Mouse (Mus musculus): Measurements from ENCODE around the gene Krt79. TPM values are rescaled to one million over a fixed set of nuclear protein-coding genes. Genes with fewer than 3 reads are reported as not detected.

Krt79 gene
- not detected in 2 replicates for polyA plus RNA-seq (2011; ENCODE audit: insufficient read length, low read depth, missing spikeins)

DNA sequence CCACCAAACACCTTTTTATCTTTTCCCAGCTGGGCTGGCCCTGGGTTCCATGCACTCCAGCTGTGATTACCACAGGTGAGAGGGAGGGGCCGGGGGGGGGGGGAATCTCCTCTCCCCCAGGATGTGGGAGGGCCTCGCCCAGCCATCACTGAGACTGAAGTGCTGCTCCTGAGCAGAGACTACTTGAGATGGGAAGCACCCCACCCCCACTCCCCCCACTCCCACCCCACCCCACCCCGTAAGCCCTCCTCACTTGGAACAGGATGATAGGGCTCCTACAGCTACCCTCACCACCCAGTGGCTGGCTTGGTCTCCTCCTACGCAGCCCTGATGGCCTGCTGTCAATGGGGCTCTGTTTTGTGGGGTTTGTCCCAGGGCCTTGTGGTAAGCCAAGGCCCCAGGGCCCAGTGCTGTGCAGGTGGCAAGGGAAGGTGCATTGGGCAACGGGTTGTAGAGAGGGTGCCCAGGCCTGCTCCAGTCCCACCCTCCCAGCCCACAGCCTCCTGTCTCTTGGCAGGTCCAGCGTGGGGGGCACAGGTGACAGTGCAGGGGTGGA, at the start of gene Krt79:
Krt79 (minus strand) TSS at position 51 of the 556 bp plus-strand sequence.
- H3K4me3 ChIP-seq (ENCODE audit: insufficient read depth, low read length), result no peak within 1 kb of the TSS
- TF ChIP-seq CTCF (IDR thresholded peaks at IDR 0.05; ENCODE audit: borderline replicate concordance, insufficient read depth, low read length), result no peak
- TF ChIP-seq POLR2A (IDR thresholded peaks at IDR 0.05; ENCODE audit: low read depth, low read length), result no peak
- H3K4me1 ChIP-seq (ENCODE audit: control insufficient read depth, insufficient read depth, low read length), result peaks cover 10% of the 10 kb centered on the region
- no peak within 1 kb of the TSS for H3K27ac ChIP-seq (ENCODE audit: insufficient read depth, low read length)

DNA sequence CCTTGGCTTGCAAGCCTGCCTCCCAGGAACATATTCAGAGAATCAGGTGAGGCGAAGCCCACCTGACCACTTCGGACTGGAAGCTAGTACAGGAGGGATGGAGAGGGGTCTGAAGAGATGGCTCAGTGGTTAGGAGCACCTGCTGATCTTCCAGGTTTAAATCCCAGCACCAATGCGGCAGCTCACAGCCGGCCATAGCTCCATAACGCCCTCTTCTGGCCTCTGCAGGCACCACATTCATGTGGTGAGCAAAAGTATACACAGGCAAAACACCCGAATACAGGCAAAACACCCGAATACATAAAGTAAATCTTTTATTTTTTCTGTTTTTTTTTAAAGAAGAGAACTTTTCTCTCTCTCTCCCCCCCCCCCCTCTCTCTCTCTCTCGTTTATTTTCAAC, 48.6 kb upstream of the Krt79 start:
- no peak overlapping the region for H3K4me3 ChIP-seq (ENCODE audit: insufficient read depth, low read length)
- no peak overlapping the region for H3K27ac ChIP-seq (ENCODE audit: insufficient read depth, low read length)
- no peak for TF ChIP-seq POLR2A (IDR thresholded peaks at IDR 0.05; ENCODE audit: low read depth, low read length)
- TF ChIP-seq CTCF (IDR thresholded peaks at IDR 0.05; ENCODE audit: borderline replicate concordance, insufficient read depth, low read length), result no peak
- H3K4me1 ChIP-seq (ENCODE audit: control insufficient read depth, insufficient read depth, low read length), result no peaks in the 10 kb centered on the region

DNA sequence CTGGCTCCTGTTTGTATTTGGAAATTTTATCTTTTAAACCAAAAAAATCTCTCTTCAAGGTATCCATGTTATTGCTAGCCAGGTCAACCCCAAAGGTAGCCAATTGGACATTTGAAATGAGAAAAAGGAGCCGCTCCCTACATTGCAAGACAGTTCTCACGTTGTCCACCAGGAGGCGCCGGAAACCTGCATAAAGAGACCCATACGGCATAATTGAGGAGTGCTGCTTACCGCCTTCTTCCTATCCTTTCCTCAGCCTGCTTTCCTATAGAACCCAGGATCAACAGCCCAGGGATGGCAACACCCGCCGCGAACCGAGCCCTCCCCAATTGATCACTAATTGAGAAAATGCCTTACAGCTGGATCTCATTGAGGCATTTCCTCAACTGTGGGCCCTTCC, 48.0 kb upstream of the Krt79 start:
- TF ChIP-seq POLR2A (IDR thresholded peaks at IDR 0.05; ENCODE audit: low read depth, low read length), result no peak
- peak; percentile 72 for TF ChIP-seq CTCF (IDR thresholded peaks at IDR 0.05; ENCODE audit: borderline replicate concordance, insufficient read depth, low read length)
- no peak overlapping the region for H3K4me3 ChIP-seq (ENCODE audit: insufficient read depth, low read length)
- H3K27ac ChIP-seq (ENCODE audit: insufficient read depth, low read length), result no peak overlapping the region
- H3K4me1 ChIP-seq (ENCODE audit: control insufficient read depth, insufficient read depth, low read length), result no peaks in the 10 kb centered on the region

DNA sequence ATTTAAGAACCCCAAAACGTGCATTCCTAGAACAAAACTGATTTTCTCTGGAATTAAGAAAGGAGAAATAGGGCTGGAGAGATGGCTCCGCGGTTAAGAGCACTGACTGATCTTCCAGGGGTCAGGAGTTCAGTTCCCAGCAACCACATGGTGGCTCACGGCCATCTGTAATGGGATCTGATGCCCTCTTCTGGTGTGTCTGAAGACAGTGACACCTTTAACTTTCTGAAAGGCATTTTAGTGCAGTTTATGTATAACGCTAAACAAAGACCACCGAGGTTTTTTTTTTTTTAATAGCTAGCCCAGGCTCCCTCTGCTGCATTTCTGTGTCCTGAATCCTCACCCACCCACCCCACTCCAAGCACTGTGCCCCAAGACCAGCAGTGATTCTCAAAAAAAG, 44.6 kb upstream of the Krt79 start:
- Histone ChIP-seq H3K4me3 (ENCODE audit: insufficient read depth, low read length) (no peak overlapping the region), H3K4me1 (ENCODE audit: control insufficient read depth, insufficient read depth, low read length) (no peaks in the 10 kb centered on the region), H3K27ac (ENCODE audit: insufficient read depth, low read length) (no peak overlapping the region)
- TF ChIP-seq POLR2A (IDR thresholded peaks at IDR 0.05; ENCODE audit: low read depth, low read length) (no peak), CTCF (IDR thresholded peaks at IDR 0.05; ENCODE audit: borderline replicate concordance, insufficient read depth, low read length) (no peak)

DNA sequence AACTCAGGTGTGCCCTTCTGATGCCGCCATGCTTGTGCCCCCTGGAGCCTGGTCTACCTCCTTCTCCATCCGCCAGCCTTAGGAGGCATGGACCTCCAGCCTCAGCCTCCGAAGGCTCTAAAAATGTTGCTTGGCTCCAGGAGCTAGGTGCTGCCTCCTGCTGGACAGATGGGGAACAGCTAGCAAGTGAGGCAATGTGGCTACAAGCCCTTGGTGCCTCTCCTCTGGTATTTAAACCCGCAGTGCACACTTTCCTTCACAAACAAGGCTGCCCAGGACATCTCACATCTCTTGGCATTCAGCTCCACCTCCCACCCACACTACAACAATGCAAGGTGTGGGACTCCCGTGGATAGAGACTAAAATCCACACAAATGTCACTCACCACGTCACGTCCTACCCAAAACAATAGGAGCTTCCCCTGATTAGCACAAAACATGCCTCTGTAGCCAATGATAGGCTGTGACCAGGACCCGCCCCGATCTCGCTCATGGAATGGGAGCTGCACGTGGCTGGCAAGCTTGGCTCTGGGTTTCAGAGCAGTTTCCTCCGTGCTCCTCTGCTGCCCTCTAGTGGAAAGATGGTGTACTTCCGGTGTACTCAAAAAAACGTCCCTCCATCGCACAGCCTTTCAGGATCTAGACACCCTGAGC, 44.0 kb upstream of the Krt79 start:
- Histone ChIP-seq H3K27ac (ENCODE audit: insufficient read depth, low read length) (no peak overlapping the region), H3K4me1 (ENCODE audit: control insufficient read depth, insufficient read depth, low read length) (no peaks in the 10 kb centered on the region), H3K4me3 (ENCODE audit: insufficient read depth, low read length) (peak overlapping the region; percentile 22)
- TF ChIP-seq CTCF (IDR thresholded peaks at IDR 0.05; ENCODE audit: borderline replicate concordance, insufficient read depth, low read length), result peak; percentile 98
- TF ChIP-seq POLR2A (IDR thresholded peaks at IDR 0.05; ENCODE audit: low read depth, low read length), result no peak

DNA sequence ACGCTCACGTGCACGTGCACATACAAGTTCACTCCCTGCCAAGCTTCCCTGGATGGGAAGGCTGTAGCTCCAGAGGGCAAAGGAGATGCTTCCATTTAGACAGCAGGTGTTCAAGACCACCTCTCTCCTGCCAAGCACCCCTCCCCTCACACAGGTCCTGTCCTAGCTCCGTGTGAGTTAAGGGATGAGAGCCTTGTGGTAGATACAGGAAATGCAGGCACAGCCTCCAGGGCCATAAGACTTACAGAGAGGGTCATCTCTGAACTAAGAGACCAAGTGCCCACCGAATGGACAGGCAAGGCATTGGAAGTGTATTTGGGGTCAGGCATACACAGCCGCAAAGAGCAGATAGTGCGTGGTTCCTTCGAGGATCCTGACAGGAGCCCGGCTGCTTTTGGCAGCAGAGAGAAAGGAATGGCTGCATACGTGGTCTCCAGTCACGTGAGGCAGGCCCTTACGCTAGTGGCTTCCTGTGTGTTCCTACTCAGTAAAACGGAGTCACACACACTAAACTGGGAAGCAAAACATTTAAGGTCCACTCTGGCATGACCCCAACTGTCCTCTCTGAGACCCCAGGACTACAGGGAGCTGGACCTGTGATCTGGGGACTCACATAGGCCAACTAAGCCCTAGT, 43.3 kb upstream of the Krt79 start:
- Histone ChIP-seq H3K27ac (ENCODE audit: insufficient read depth, low read length) (no peak overlapping the region), H3K4me1 (ENCODE audit: control insufficient read depth, insufficient read depth, low read length) (no peaks in the 10 kb centered on the region), H3K4me3 (ENCODE audit: insufficient read depth, low read length) (no peak overlapping the region)
- TF ChIP-seq CTCF (IDR thresholded peaks at IDR 0.05; ENCODE audit: borderline replicate concordance, insufficient read depth, low read length) (no peak), POLR2A (IDR thresholded peaks at IDR 0.05; ENCODE audit: low read depth, low read length) (no peak)

DNA sequence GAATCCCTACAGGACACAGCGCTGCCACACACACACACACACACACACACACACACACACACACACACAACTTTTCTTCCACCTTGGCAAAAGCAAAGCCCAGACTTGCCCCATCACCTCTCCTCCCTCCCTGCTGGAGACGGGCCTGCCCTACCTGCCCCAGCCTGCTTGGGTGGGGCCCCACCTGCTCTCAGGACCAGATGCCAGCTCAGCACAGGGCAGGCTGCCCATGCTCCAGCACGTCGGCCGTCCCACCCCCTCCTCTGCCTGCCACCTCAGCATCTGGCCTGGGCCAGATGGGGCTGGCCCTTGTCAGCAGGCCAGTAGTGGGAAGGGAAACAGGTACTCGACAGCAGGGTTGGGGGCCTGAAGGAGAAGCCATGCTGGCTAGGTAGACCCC, 40.7 kb upstream of the Krt79 start:
- no peak overlapping the region for H3K27ac ChIP-seq (ENCODE audit: insufficient read depth, low read length)
- TF ChIP-seq CTCF (IDR thresholded peaks at IDR 0.05; ENCODE audit: borderline replicate concordance, insufficient read depth, low read length) (no peak), POLR2A (IDR thresholded peaks at IDR 0.05; ENCODE audit: low read depth, low read length) (no peak)
- peaks cover 19% of the 10 kb centered on the region for H3K4me1 ChIP-seq (ENCODE audit: control insufficient read depth, insufficient read depth, low read length)
- no peak overlapping the region for H3K4me3 ChIP-seq (ENCODE audit: insufficient read depth, low read length)

DNA sequence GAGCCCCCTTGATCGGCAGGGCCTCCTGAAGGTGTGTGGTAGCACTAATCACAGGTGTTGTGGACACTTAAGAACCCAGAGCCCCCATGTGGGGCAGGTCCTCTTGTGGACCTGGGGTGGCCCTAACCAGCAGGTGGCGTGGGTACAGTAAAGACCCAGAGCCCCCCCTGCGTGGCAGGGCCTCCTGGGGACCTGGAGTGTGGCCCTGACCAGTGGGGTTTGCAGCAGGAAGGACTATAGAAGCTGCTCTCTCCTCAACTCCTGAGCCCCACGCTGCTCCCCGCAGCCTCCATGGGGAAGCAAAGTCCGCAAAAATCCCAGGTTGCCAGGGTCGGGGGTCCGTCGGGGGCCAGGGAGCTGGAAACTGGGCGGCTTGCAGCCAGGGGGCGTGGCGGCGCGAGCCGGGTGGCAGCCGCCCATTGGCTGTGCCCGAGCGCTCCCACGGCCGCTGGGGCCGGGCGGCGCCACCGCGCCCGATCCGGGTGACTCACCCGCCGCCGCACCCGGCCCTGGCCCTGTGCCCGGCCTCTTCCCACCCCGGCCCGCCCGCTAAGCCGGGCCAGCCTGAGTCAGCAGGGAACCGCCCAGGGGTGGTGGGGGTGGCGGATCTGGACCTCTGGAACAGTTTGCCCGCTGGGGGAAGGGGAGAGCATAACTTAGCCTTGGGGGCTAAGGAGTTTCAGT, 37.1 kb upstream of the Krt79 start:
- no peak overlapping the region for H3K4me3 ChIP-seq (ENCODE audit: insufficient read depth, low read length)

DNA sequence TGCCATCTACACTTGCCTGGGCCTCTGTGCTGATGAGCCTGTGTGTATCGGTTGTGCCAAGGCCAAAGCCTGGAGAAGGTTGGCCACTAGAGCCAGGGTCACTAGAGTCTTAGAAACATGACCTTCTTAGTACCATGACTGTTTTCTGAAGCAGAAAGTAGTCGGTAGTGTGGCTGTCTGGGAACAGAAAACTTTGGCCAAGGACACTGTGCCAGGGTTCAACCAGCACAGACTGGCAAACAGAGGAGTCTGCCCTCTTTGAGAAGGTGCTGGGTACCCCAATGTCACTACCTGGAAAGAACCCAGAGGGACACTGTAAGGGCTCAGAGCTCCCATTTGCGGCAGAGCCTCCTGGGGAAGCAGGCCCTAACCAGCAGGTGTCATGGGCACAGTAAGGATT, 36.5 kb upstream of the Krt79 start:
- H3K27ac ChIP-seq (ENCODE audit: insufficient read depth, low read length), result peak overlapping the region; percentile 86
- TF ChIP-seq POLR2A (IDR thresholded peaks at IDR 0.05; ENCODE audit: low read depth, low read length) (no peak), CTCF (IDR thresholded peaks at IDR 0.05; ENCODE audit: borderline replicate concordance, insufficient read depth, low read length) (no peak)
- H3K4me3 ChIP-seq (ENCODE audit: insufficient read depth, low read length), result no peak overlapping the region
- peaks cover 19% of the 10 kb centered on the region for H3K4me1 ChIP-seq (ENCODE audit: control insufficient read depth, insufficient read depth, low read length)

More for the DNA sequence above, 37.1 kb upstream of the Krt79 start:
- Histone ChIP-seq H3K4me1 (ENCODE audit: control insufficient read depth, insufficient read depth, low read length) (peaks cover 19% of the 10 kb centered on the region), H3K27ac (ENCODE audit: insufficient read depth, low read length) (peak overlapping the region; percentile 86)
- TF ChIP-seq POLR2A (IDR thresholded peaks at IDR 0.05; ENCODE audit: low read depth, low read length) (no peak), CTCF (IDR thresholded peaks at IDR 0.05; ENCODE audit: borderline replicate concordance, insufficient read depth, low read length) (no peak)

Data from embryonic fibroblast, embryonic 13.5 days (primary cell).